Mouse (Mus musculus) layer of hippocampus, postnatal 14 days (tissue): ENCODE data around the gene Loxl3. TPM values are rescaled to one million over a fixed set of nuclear protein-coding genes. Genes with fewer than 3 reads are reported as not detected.

ENCODE experiments used
- DNase-seq, 2 experiments: peaks; one replicate each; pipeline ENCODE4 v3.0.0; 2021 to 2022; ENCODE audit warnings: low spot score in 2 of 2, mixed read lengths in 1 of 2
- microRNA-seq, 2 experiments: library from miRNA; unstranded; fragments of <30 nt; microRNA quantifications; one replicate each; pipeline ENCODE4 v1.2.0; 2021
- total RNA-seq, 2 experiments: library from RNA; stranded (reverse); gene quantifications; 2 replicates each; pipeline ENCODE4 v1.2.3; 2021

Loxl3 gene
- total RNA-seq, 2 experiments from 2014 or later: 2.3 to 3.8 TPM

GRCm38 (mm10) chr6:83080210-83080609 lies 46.2 kb downstream of the Loxl3 start:
- DNase-seq: no peak

DNA sequence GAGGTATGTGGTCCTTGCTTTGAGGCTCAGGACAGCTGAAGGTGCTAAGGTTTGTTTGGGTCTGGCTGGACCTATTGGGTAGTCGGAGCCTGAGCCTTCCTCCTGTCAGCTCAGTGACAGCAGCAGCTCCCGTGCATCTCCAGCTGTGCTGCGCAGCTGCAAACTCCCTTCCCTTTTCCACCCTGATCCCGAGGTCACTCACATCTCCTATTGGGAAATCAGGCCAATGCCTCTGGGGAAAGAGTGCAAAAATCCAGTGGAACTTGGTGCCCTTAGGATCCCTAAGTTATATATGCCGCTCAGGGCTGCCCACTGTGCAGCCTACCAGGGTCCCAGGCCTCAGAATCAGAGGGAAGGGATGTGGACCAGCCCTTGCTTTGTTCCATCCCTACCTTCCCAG lies 49.5 kb downstream of the Loxl3 start:
- no peak for DNase-seq

- no peak for DNase-seq
These were observed 50.5 kb downstream of the Loxl3 start for GRCm38 (mm10) chr6:83084477-83084876.

DNA sequence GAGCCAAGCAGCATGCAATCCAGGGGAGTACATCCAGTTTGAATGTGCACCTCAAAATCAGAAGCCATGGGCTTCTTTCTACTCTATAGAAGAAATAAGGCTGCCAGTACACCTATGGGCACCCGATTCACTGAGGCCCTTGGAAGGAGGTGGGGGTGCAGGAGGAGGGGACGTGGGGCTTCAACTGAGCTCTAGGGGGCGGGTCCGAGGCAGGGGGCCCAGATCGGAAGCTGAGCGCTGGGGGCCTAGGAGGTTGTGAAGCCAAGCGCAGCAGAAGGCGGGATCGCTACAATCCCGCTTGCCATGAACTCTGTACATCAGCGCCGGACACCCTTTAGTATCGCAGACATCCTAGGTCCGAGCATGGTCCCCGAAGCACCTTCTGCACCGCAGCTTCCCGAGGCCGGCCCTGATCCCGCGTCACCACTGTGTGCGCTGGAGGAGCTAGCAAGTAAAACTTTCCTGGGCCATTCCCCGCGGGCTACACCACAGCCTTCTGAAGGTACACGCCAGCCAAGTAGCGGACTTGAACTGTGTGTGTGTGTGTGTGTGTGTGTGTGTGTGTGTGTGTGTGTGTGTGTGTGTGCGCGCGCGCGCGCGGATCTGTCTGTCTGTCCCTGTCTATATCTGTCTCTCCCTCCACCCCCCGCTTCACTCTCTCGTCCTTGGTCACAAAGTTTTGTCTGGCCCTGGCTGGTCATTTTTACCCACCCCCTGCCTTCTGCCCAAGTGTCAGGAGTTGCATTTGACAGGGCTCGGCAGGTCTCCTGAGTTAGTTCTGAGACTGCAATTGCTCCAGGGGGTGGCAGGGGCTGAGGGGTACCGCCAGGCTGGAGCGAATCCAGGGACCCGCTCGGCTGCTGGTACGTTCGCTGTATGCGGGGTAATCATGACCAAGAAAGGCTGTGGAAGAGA lies 52.4 kb downstream of the Loxl3 start, which contains the start of gene Lbx2:
Lbx2 (plus strand) TSS at position 247 of the 915 bp plus-strand sequence.
- no peak for DNase-seq

DNA sequence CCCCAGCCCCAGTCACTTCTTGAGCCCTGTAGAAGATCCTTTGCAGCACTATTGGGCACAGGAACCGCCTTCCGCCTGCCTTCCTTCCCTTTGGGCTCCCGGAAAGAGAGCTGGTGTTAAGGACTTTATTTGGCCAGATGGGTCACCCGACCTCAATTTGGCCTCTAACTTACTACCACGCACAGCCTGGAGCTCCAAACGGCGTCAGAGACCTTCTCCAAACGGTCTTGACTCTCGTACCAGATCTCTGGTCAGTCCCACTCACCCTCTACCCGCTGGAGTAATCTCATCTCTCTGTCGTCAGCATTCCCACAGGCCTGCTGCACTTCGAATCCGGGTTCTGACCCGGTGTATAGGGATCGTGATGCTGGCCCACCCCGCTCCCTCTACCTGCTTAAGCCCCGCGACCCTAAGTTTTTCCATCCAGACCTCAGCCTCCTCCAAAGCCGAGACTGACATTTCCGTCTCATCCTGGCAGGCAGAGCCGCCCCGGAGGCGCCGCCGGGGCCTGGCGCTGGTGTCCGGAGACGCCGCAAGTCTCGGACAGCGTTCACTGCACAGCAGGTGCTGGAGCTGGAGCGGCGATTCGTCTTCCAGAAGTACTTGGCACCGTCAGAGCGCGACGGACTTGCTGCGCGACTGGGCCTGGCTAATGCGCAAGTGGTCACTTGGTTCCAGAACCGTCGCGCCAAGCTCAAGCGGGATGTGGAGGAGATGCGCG lies 53.4 kb downstream of the Loxl3 start:
- DNase-seq: no peak

GRCm38 (mm10) chr6:83087926-83088260 lies 53.9 kb downstream of the Loxl3 start:
- DNase-seq: no peak

DNA sequence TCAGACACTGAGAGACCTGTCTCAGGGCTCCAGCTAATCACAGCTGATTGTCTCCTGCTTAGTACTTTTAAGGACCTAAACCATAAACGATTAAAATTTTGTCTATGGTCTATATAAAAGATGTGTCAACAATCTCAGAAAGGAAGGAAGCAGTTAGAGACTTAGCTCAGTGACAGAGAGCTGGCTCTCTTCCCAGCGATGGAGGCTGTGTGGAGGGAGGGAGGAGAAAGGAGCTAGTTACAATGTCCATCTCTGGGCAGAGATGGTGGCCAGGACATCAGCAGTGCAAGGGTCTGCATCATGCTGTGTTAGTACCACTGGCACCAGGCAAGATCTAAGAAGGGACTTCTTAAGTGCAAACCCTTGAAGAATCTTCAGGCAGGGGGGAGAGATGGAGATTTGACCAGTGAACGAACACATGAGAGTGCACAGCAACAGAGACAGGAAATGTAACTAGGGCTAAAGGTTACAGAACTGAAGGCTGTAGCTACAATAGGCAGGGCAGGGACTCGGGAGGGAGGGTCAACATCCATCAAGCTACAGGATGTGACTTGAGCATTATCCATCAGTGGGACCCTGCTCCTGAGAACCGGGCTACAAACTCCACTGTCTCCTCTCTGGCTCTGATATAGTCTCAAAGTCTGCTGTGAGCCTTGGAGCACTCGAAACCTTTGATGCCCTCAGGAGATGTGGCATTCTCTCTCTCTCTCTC lies 58.6 kb downstream of the Loxl3 start:
- DNase-seq: no peak

GRCm38 (mm10) chr6:83095968-83096367 lies 62.0 kb downstream of the Loxl3 start:
- no peak for DNase-seq

DNA sequence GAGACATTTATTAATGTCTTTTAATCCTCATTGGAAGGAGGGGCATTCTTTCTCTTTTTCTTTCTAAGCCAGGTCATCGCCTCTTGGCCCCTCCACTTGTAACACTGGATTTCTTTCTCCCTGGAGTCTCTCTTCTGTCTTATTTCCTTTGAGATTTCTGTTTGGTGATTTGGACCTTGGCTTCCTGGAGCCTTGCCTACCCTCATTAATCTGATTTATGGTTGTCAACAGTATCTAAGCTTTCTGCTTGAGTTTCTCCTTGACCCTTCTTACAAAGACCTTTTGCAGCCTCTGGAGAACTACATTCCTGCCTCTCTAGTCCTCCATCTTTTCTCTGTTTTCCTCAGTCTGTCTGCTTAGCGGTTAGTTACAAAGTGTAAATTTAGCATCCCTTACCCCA lies 64.4 kb downstream of the Loxl3 start:
- no peak for DNase-seq

- DNase-seq: peak; percentile 87 to 94
These were observed 67.3 kb downstream of the Loxl3 start, which contains the start of the genes Ccdc142 and Gm42688 for GRCm38 (mm10) chr6:83101316-83101687. Ccdc142 (plus strand) TSS chr6:83101601. Gm42688 (plus strand) TSS chr6:83101617.

DNA sequence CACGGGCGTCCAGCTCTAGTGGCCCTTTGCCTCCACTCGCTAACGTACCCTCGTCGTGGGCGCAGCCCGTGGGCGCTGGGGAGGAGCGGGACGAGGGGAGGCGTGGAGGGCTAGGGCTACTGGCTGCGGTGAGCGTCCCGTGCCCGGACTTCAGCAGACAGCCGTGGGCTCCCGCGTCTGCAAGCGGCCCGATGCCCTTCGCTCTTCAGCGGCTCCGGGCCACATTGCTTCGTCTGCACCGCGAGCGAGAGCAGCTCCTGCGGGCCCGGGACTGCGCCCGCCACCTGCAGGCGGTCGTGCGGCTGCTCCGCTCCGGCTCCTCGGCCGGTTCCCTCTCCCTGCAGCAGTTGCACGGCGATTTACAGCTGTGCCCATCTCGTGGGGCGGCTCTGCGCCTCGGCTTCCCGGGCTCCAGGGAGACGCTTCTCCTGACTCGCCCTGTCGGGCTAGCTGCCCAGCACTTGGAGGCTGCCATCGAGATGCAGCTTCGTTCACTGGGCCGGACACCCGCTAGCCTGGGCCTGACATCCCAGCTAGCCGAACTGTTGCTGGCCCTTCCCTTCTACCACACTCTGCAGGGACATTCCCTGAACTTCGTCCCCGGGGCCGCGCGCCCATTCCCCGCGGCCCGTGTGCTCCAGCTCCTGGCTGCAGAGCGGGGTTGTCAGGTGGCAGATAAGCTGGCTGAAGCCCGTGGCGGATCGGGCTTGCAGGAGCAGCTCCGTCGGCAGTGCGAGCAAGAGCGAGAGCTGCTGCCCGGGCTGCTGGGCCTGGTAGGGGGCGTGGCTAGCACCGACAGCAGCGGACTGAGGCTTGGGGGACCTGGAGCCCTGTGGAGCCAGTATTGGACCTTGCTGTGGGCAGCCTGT lies 67.9 kb downstream of the Loxl3 start:
- peak in 1 of 2 experiments; percentile 58 for DNase-seq

Small RNA genes lying within 50 kb of the gene (microRNA-seq; reads per million reads assigned to microRNA genes)
- gene Mir3470a: 0 reads per million in 2 experiments
- gene Mir7040: 0 reads per million in 2 experiments

Other genes starting within 250 kb of the Loxl3 start
- gene Sema4f, start 94.4 kb upstream of the Loxl3 start, total RNA-seq: 10 to 100 TPM; 43.4 to 44.2 TPM
- gene M1ap, start 87.3 kb upstream of the Loxl3 start, total RNA-seq: under 1 TPM in 1 of 2 experiments, not detected in 1; 0.44 TPM
- 1 to 10 TPM; 3.1 to 3.3 TPM for gene Dok1, start 702 bp upstream of the Loxl3 start, total RNA-seq
- 100 to 1,000 TPM; 108 to 116 TPM for gene Aup1, start 20.3 kb downstream of the Loxl3 start, total RNA-seq
- 10 to 100 TPM; 55.7 to 60.1 TPM for gene Htra2, start 21.1 kb downstream of the Loxl3 start, total RNA-seq
- under 1 TPM; 0.48 to 0.74 TPM for gene Dqx1, start 23.7 kb downstream of the Loxl3 start, total RNA-seq
- gene Tlx2, start 36.1 kb downstream of the Loxl3 start, total RNA-seq: not detected
- 10 to 100 TPM; 23.3 to 27.0 TPM for gene Pcgf1, start 43.7 kb downstream of the Loxl3 start, total RNA-seq
- gene Lbx2, start 52.2 kb downstream of the Loxl3 start, total RNA-seq: not detected
- gene Ccdc142, start 67.4 kb downstream of the Loxl3 start, total RNA-seq: 10 to 100 TPM in 1 of 2 experiments, 1 to 10 TPM in 1; 6.8 to 11.7 TPM
- gene Gm42688, start 67.4 kb downstream of the Loxl3 start, total RNA-seq: 1 to 10 TPM; 5.2 to 6.4 TPM
- 10 to 100 TPM; 62.5 to 62.7 TPM for gene Mrpl53, start 74.9 kb downstream of the Loxl3 start, total RNA-seq
- gene Mogs, start 81.3 kb downstream of the Loxl3 start, total RNA-seq: 10 to 100 TPM; 22.0 to 27.2 TPM
- 10 to 100 TPM; 66.7 to 72.6 TPM for gene Wbp1, start 87.4 kb downstream of the Loxl3 start, total RNA-seq
- gene Ino80b, start 91.3 kb downstream of the Loxl3 start, total RNA-seq: 10 to 100 TPM; 24.1 TPM
- gene Rtkn, start 101.3 kb downstream of the Loxl3 start, total RNA-seq: 10 to 100 TPM; 61.2 to 65.1 TPM
- 10 to 100 TPM; 24.4 to 26.0 TPM for gene Wdr54, start 122.2 kb downstream of the Loxl3 start, total RNA-seq
- gene 1700003E16Rik, start 122.2 kb downstream of the Loxl3 start, total RNA-seq: 10 to 100 TPM; 20.4 to 21.1 TPM
- gene Dctn1, start 131.7 kb downstream of the Loxl3 start, total RNA-seq: 100 to 1,000 TPM; 358 to 382 TPM
- 10 to 100 TPM in 1 of 2 experiments, under 1 TPM in 1; 0.41 to 11.9 TPM for gene Slc4a5, start 185.7 kb downstream of the Loxl3 start, total RNA-seq